Mouse (Mus musculus) spleen, adult 2 months (tissue): ENCODE data around the gene Gse1. TPM values are rescaled to one million over a fixed set of nuclear protein-coding genes. Genes with fewer than 3 reads are reported as not detected.

Experiments used
- DNase-seq, 2 experiments: peaks; one replicate each; pipeline versions ENCODE4 v3.0.0 to v3.0.0-alpha.2; 2012 to 2021; ENCODE audit warnings: low spot score in 2 of 2, low read depth in 1 of 2
- H3K27ac ChIP-seq: fragments of 200-500 bp; 2 replicates; pipeline ENCODE4 v1.5.1; 2012; ENCODE audit warnings: low read length, inconsistent platforms; ENCODE audit not compliant: insufficient read depth
- H3K27me3 ChIP-seq: fragments of 200-500 bp; 2 replicates; pipeline ENCODE4 v1.6.1; 2012; ENCODE audit warnings: mild to moderate bottlenecking, moderate library complexity, low read length, inconsistent platforms; ENCODE audit not compliant: control insufficient read depth, insufficient read depth
- H3K36me3 ChIP-seq: fragments of 200-500 bp; 2 replicates; pipeline ENCODE4 v1.6.1; 2012; ENCODE audit warnings: mild to moderate bottlenecking, low read length, inconsistent platforms; ENCODE audit not compliant: control insufficient read depth, insufficient read depth
- H3K4me1 ChIP-seq: fragments of 200-500 bp; 2 replicates; pipeline ENCODE4 v1.6.1; 2011; ENCODE audit warnings: inconsistent platforms; ENCODE audit not compliant: control insufficient read depth, insufficient read depth, insufficient read length
- H3K4me3 ChIP-seq: fragments of 200-500 bp; 2 replicates; pipeline ENCODE4 v1.5.1; 2011; ENCODE audit warnings: mild to moderate bottlenecking, inconsistent platforms; ENCODE audit not compliant: insufficient read depth, insufficient read length; ENCODE audit errors: extremely low read depth
- CTCF ChIP-seq: fragments of 200-500 bp; IDR thresholded peaks from 2 replicates; pipeline ENCODE4 v1.5.1; 2011; ENCODE audit warnings: mild to moderate bottlenecking, inconsistent platforms; ENCODE audit not compliant: insufficient read depth, insufficient read length, insufficient replicate concordance; ENCODE audit errors: extremely low read depth
- POLR2A ChIP-seq: fragments of 200-500 bp; IDR thresholded peaks from 2 replicates; pipeline ENCODE4 v1.6.1; 2011; ENCODE audit warnings: low read depth, low read length, inconsistent platforms
- WGBS: fragments of 180-500 bp; shearing (Covaris S2); methylation state at CpG from one replicate; pipeline ENCODE4 v1.1.7; 2018; 5-methylcytosine and 5-hydroxymethylcytosine counted together
- polyA plus RNA-seq: library from polyadenylated mRNA; depleted of rRNA; stranded (reverse); fragments of >200 nt; gene quantifications from 2 replicates; pipeline ENCODE4 v1.2.3, GENCODE M21; 2012

Gse1 gene
- polyA plus RNA-seq, 1 experiment, result 39.2 TPM

DNA sequence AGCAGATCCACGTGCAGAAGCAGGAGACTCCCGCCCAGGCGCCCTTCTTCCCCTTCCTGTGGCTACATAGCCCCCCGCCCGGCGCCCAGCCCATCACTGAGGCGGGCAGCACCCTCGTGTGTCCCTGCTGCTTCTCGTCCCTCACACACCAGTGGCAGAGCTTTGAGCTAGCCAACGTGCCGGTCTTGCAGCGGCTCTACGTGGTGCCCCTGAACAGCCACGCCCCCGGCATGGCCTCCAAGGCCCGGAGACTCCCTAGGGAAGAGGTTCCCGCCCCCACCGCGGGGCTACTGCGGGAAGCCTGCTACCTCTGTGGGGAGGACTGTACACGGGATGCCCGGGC lies 1.3 kb downstream of the Gse1 start:
- H3K4me1 ChIP-seq, result peaks cover 15% of the 10 kb centered on the region
- peaks cover 20% of the 10 kb centered on the region for H3K27me3 ChIP-seq
- WGBS, result 1% methylated on average over 22 of the region's 22 CpGs
- H3K4me3 ChIP-seq, result peak overlapping the region; percentile 9; the same call in 1 of the 2 replicates
- no peak overlapping the region for H3K27ac ChIP-seq
- TF ChIP-seq CTCF, result no peak
- no peak for TF ChIP-seq POLR2A
- DNase-seq, result no peak
- no peaks in the 10 kb centered on the region for H3K36me3 ChIP-seq

GRCm38 (mm10) chr8:120230081-120230480 lies 1.8 kb downstream of the Gse1 start:
- Histone ChIP-seq H3K4me1 (peaks cover 11% of the 10 kb centered on the region), H3K27me3 (peaks cover 20% of the 10 kb centered on the region), H3K4me3 (peak overlapping the region; percentile 9; the same call in 1 of the 2 replicates), H3K27ac (no peak overlapping the region), H3K36me3 (no peaks in the 10 kb centered on the region)
- WGBS, result 10% methylated on average over 22 of the region's 22 CpGs
- TF ChIP-seq POLR2A, result no peak
- TF ChIP-seq CTCF, result no peak
- DNase-seq, result no peak

DNA sequence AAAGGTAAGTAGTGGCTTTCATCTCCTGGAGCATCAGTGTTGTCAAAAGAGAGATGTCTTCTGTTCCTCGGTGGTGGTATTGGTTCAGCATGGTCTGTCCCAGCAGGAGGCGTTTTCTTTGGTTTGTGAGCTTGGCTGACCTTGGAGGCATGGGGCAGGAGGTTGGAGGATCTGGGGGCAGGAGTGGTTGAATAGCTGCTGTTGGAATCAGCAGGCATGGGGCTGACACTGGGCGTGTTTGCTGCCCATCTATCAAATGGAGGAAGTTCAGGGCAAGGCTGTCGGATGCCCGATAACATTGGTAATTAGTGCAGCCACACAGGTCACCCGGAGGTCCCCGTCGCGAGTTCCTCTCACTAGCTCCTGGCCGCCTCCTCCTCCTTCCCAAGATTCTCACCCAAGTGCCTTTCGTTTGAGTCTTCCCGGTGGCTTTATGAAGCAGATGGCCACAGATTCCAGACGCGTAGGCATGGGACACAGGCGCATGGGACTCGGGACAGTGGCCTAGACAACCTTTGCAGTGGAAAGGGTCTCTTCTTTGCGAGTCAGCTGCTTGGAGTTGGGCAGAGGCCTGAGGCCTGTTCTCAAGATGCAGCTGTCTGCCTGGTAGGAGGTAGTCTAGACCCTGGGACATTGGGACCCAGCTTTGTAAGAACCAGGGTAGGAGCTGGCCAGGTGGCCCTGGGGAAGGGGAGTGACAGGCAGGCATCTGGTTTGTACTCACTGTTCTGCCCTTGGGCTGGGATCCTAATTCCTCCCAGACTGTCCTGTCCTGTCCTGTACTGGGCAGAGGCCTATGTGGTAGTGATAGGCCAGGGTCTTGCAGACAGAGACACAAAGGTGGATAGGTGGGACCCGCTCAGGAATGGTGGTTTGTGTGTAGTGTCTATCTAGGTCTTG lies 2.7 kb downstream of the Gse1 start:
- Histone ChIP-seq H3K4me1 (peaks cover 3% of the 10 kb centered on the region; the same call in 1 of the 2 replicates), H3K27ac (no peak overlapping the region), H3K27me3 (peaks cover 20% of the 10 kb centered on the region), H3K36me3 (no peaks in the 10 kb centered on the region), H3K4me3 (peak overlapping the region; percentile 26; the same call in 1 of the 2 replicates)
- DNase-seq, result no peak
- TF ChIP-seq CTCF, result no peak
- no peak for TF ChIP-seq POLR2A
- WGBS, result 51% methylated on average over 18 of the region's 18 CpGs

GRCm38 (mm10) chr8:120231870-120232269 lies 3.6 kb downstream of the Gse1 start:
- Histone ChIP-seq H3K36me3 (no peaks in the 10 kb centered on the region), H3K4me3 (no peak overlapping the region), H3K27me3 (peaks cover 20% of the 10 kb centered on the region), H3K4me1 (peaks cover 3% of the 10 kb centered on the region; the same call in 1 of the 2 replicates), H3K27ac (no peak overlapping the region)
- TF ChIP-seq CTCF (no peak), POLR2A (no peak)
- WGBS, result 82% methylated on average over 3 of the region's 3 CpGs
- no peak for DNase-seq

- no peak overlapping the region for H3K27ac ChIP-seq
- TF ChIP-seq CTCF, result no peak
- no peak for TF ChIP-seq POLR2A
- no peak for DNase-seq
- H3K4me3 ChIP-seq, result no peak overlapping the region; the same call in 1 of the 2 replicates
- peaks cover 20% of the 10 kb centered on the region for H3K27me3 ChIP-seq
- WGBS, result 61% methylated on average over 4 of the region's 4 CpGs
- no peaks in the 10 kb centered on the region for H3K36me3 ChIP-seq
- H3K4me1 ChIP-seq, result peaks cover 3% of the 10 kb centered on the region; the same call in 1 of the 2 replicates
Observed at GRCm38 (mm10) chr8:120232398-120232797, 4.1 kb downstream of the Gse1 start.

GRCm38 (mm10) chr8:120232913-120233312 lies 4.7 kb downstream of the Gse1 start:
- Histone ChIP-seq H3K36me3 (no peaks in the 10 kb centered on the region), H3K27me3 (peaks cover 18% of the 10 kb centered on the region), H3K4me1 (peaks cover 3% of the 10 kb centered on the region; the same call in 1 of the 2 replicates), H3K27ac (no peak overlapping the region), H3K4me3 (no peak overlapping the region; the same call in 1 of the 2 replicates)
- DNase-seq, result no peak
- WGBS, result 85% methylated on average over 13 of the region's 13 CpGs
- no peak for TF ChIP-seq POLR2A
- no peak for TF ChIP-seq CTCF

DNA sequence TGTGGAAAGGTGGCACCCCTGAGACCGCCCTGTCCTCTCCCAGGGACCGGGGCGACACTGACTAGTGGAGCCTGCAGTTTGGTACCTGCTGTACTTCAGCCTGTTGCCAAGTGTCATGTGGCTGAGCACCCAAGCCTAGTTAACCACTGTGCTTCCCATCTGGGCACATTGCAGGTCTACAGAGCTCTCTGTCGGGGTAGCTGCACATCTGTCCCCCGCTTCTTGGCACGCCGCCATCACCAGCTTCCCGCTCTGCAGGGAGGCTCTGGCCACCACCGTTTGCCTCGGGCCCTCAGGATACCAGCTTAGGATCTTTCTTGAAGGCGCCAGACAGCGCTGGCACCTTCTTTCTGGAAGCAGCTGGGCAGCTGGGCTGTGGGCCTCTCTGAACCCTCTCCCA lies 6.2 kb downstream of the Gse1 start:
- 34% methylated on average over 12 of the region's 12 CpGs for WGBS
- Histone ChIP-seq H3K27me3 (peaks cover 7% of the 10 kb centered on the region), H3K27ac (no peak overlapping the region), H3K36me3 (no peaks in the 10 kb centered on the region), H3K4me1 (no peaks in the 10 kb centered on the region; the same call in 1 of the 2 replicates), H3K4me3 (no peak overlapping the region)
- DNase-seq, result no peak
- no peak for TF ChIP-seq CTCF
- no peak for TF ChIP-seq POLR2A
